Mouse (Mus musculus): ENCODE data around the gene Pfkfb2. TPM values are rescaled to one million over a fixed set of nuclear protein-coding genes. Genes with fewer than 3 reads are reported as not detected.
A peak's percentile ranks its signal among the peaks of the same experiment; 100 is the strongest.

Gene Pfkfb2
- polyA plus RNA-seq, 1 experiment from 2014 or later, result 2.6 TPM

GRCm38 (mm10) chr1:130734852-130735251 lies 5.8 kb upstream of the Pfkfb2 start:
- WGBS (ENCODE audit: insufficient replicate concordance), result 84% methylated on average over 8 of the region's 8 CpGs
- Histone ChIP-seq H3K4me3 (ENCODE audit: low read depth, low read length) (no peak overlapping the region), H3K36me3 (replicated peaks; ENCODE audit: insufficient read depth, low read length) (no peaks in the 10 kb centered on the region; the same call in 1 of the 2 replicates), H3K4me1 (ENCODE audit: insufficient read depth) (peaks cover 50% of the 10 kb centered on the region), H3K9ac (replicated peaks) (no peak overlapping the region), H3K27ac (ENCODE audit: low read depth) (no peak overlapping the region), H3K4me2 (ENCODE audit: low read depth, low read length) (no peak overlapping the region), H3K27me3 (ENCODE audit: insufficient read depth, low read length) (no peaks in the 10 kb centered on the region), H3K9me3 (ENCODE audit: low read length) (no peaks in the 10 kb centered on the region)
- ATAC-seq (no peak), DNase-seq (no peak)
- TF ChIP-seq EP300 (IDR thresholded peaks at IDR 0.05; ENCODE audit: low read depth) (no peak), CTCF (IDR thresholded peaks at IDR 0.05; ENCODE audit: low read depth) (no peak)

- Histone ChIP-seq H3K9me3 (ENCODE audit: low read length) (no peaks in the 10 kb centered on the region), H3K27ac (ENCODE audit: low read depth) (no peak overlapping the region), H3K36me3 (replicated peaks; ENCODE audit: insufficient read depth, low read length) (no peaks in the 10 kb centered on the region; the same call in 1 of the 2 replicates), H3K27me3 (ENCODE audit: insufficient read depth, low read length) (no peaks in the 10 kb centered on the region), H3K4me3 (ENCODE audit: low read depth, low read length) (no peak overlapping the region), H3K4me2 (ENCODE audit: low read depth, low read length) (peak overlapping the region; percentile 71; the same call in 1 of the 2 replicates), H3K9ac (replicated peaks) (no peak overlapping the region), H3K4me1 (ENCODE audit: insufficient read depth) (peaks cover 47% of the 10 kb centered on the region)
- WGBS (ENCODE audit: insufficient replicate concordance), result 71% methylated on average over 5 of the region's 5 CpGs
- DNase-seq (no peak), ATAC-seq (no peak)
- TF ChIP-seq EP300 (IDR thresholded peaks at IDR 0.05; ENCODE audit: low read depth) (no peak), CTCF (IDR thresholded peaks at IDR 0.05; ENCODE audit: low read depth) (no peak)
Observed at GRCm38 (mm10) chr1:130734452-130734851, 5.4 kb upstream of the Pfkfb2 start.

- peak; percentile 7; the same call in 1 of the 2 replicates for ATAC-seq
- Histone ChIP-seq H3K4me1 (ENCODE audit: insufficient read depth) (peaks cover 46% of the 10 kb centered on the region), H3K36me3 (replicated peaks; ENCODE audit: insufficient read depth, low read length) (no peaks in the 10 kb centered on the region; the same call in 1 of the 2 replicates), H3K4me2 (ENCODE audit: low read depth, low read length) (peak overlapping the region; percentile 71), H3K9ac (replicated peaks) (no peak overlapping the region), H3K9me3 (ENCODE audit: low read length) (no peaks in the 10 kb centered on the region), H3K27me3 (ENCODE audit: insufficient read depth, low read length) (no peaks in the 10 kb centered on the region), H3K27ac (ENCODE audit: low read depth) (peak overlapping the region; percentile 36), H3K4me3 (ENCODE audit: low read depth, low read length) (peak overlapping the region; percentile 44)
- TF ChIP-seq EP300 (IDR thresholded peaks at IDR 0.05; ENCODE audit: low read depth), result no peak
- TF ChIP-seq CTCF (IDR thresholded peaks at IDR 0.05; ENCODE audit: low read depth), result no peak
- 65% methylated on average over 4 of the region's 4 CpGs for WGBS (ENCODE audit: insufficient replicate concordance)
- peak; percentile 27 for DNase-seq
Observed at GRCm38 (mm10) chr1:130733671-130734070, 4.6 kb upstream of the Pfkfb2 start.

- no peak overlapping the region; the same call in none of the 2 replicates for H3K9ac ChIP-seq (replicated peaks)
- WGBS (ENCODE audit: insufficient replicate concordance), result 58% methylated on average over 13 of the region's 13 CpGs
- peaks cover 43% of the 10 kb centered on the region for H3K4me1 ChIP-seq (ENCODE audit: insufficient read depth)
- H3K4me2 ChIP-seq (ENCODE audit: low read depth, low read length), result peak overlapping the region; percentile 71
- ATAC-seq (no peak), DNase-seq (no peak)
- peak; percentile 75 for TF ChIP-seq EP300 (IDR thresholded peaks at IDR 0.05; ENCODE audit: low read depth)
- no peak for TF ChIP-seq CTCF (IDR thresholded peaks at IDR 0.05; ENCODE audit: low read depth)
- H3K4me3 ChIP-seq (ENCODE audit: low read depth, low read length), result peak overlapping the region; percentile 44
- H3K9me3 ChIP-seq (ENCODE audit: low read length), result no peaks in the 10 kb centered on the region
- H3K27ac ChIP-seq (ENCODE audit: low read depth), result peak overlapping the region; percentile 36
- no peaks in the 10 kb centered on the region for H3K27me3 ChIP-seq (ENCODE audit: insufficient read depth, low read length)
- H3K36me3 ChIP-seq (replicated peaks; ENCODE audit: insufficient read depth, low read length), result no peaks in the 10 kb centered on the region; the same call in 1 of the 2 replicates
Observed at GRCm38 (mm10) chr1:130732706-130733658, 3.9 kb upstream of the Pfkfb2 start.

GRCm38 (mm10) chr1:130731741-130732337 lies 2.8 kb upstream of the Pfkfb2 start, which contains the start of gene AA986860:
Gene AA986860 (plus strand): TSS chr1:130731976.
- Histone ChIP-seq H3K27me3 (ENCODE audit: insufficient read depth, low read length) (no peaks in the 10 kb centered on the region), H3K27ac (ENCODE audit: low read depth) (peak within 1 kb of the TSS; percentile 49), H3K9ac (replicated peaks) (peak within 1 kb of the TSS; percentile 40), H3K4me2 (ENCODE audit: low read depth, low read length) (peak within 1 kb of the TSS; percentile 71), H3K4me3 (ENCODE audit: low read depth, low read length) (peak within 1 kb of the TSS; percentile 44), H3K4me1 (ENCODE audit: insufficient read depth) (peaks cover 38% of the 10 kb centered on the region), H3K36me3 (replicated peaks; ENCODE audit: insufficient read depth, low read length) (no peaks in the 10 kb centered on the region), H3K9me3 (ENCODE audit: low read length) (no peaks in the 10 kb centered on the region)
- DNase-seq (peak; percentile 69), ATAC-seq (peak; percentile 90)
- 15% methylated on average over 10 of the region's 10 CpGs for WGBS (ENCODE audit: insufficient replicate concordance)
- 0 out of 2 replicates have a peak, but pooled peaks have one; percentile 17 for TF ChIP-seq EP300 (IDR thresholded peaks at IDR 0.05; ENCODE audit: low read depth)
- no peak for TF ChIP-seq CTCF (IDR thresholded peaks at IDR 0.05; ENCODE audit: low read depth)

- no peak overlapping the region for H3K9ac ChIP-seq (replicated peaks)
- H3K27ac ChIP-seq (ENCODE audit: low read depth), result no peak overlapping the region
- peaks cover 27% of the 10 kb centered on the region for H3K4me1 ChIP-seq (ENCODE audit: insufficient read depth)
- no peaks in the 10 kb centered on the region for H3K9me3 ChIP-seq (ENCODE audit: low read length)
- 86% methylated on average over 3 of the region's 3 CpGs for WGBS (ENCODE audit: insufficient replicate concordance)
- TF ChIP-seq EP300 (IDR thresholded peaks at IDR 0.05; ENCODE audit: low read depth) (no peak), CTCF (IDR thresholded peaks at IDR 0.05; ENCODE audit: low read depth) (no peak)
- H3K4me3 ChIP-seq (ENCODE audit: low read depth, low read length), result no peak overlapping the region
- DNase-seq (no peak), ATAC-seq (no peak)
- no peaks in the 10 kb centered on the region for H3K27me3 ChIP-seq (ENCODE audit: insufficient read depth, low read length)
- H3K4me2 ChIP-seq (ENCODE audit: low read depth, low read length), result no peak overlapping the region
- no peaks in the 10 kb centered on the region for H3K36me3 ChIP-seq (replicated peaks; ENCODE audit: insufficient read depth, low read length)
Observed at GRCm38 (mm10) chr1:130728708-130729107, 345 bp downstream of the Pfkfb2 start.

Measured in liver, postnatal 0 days (tissue).